Mouse (Mus musculus): Measurements from ENCODE around the gene Ccdc105. TPM values are rescaled to one million over a fixed set of nuclear protein-coding genes. Genes with fewer than 3 reads are reported as not detected.

Ccdc105 gene
- polyA plus RNA-seq, 1 experiment from 2014 or later: 0.10 TPM

- no peak for ATAC-seq (ENCODE audit: low FRiP score)
- no peak overlapping the region for H3K4me2 ChIP-seq
- no peak overlapping the region for H3K4me3 ChIP-seq (ENCODE audit: low read depth, low read length)
- H3K4me1 ChIP-seq (ENCODE audit: control insufficient read depth, insufficient read depth, low read length): peaks cover 6% of the 10 kb centered on the region
- WGBS: 96% methylated on average over 6 of the region's 6 CpGs
- H3K9me3 ChIP-seq (ENCODE audit: control insufficient read depth, low read length): no peaks in the 10 kb centered on the region
- no peaks in the 10 kb centered on the region for H3K27me3 ChIP-seq (ENCODE audit: control insufficient read depth, insufficient read depth, low read length)
- H3K36me3 ChIP-seq (ENCODE audit: control insufficient read depth, insufficient read depth, low read length): no peaks in the 10 kb centered on the region
- H3K27ac ChIP-seq (ENCODE audit: low read depth, low read length): no peak overlapping the region
- no peak overlapping the region for H3K9ac ChIP-seq (ENCODE audit: low read length)
- DNase-seq (ENCODE audit: low spot score, missing footprints): no peak
These were observed 3.9 kb downstream of the Ccdc105 start for GRCm38 (mm10) chr10:78748946-78749345.

GRCm38 (mm10) chr10:78748161-78748560 lies 4.7 kb downstream of the Ccdc105 start:
- Histone ChIP-seq H3K9me3 (ENCODE audit: control insufficient read depth, low read length) (no peaks in the 10 kb centered on the region), H3K4me3 (ENCODE audit: low read depth, low read length) (no peak overlapping the region), H3K4me2 (no peak overlapping the region), H3K9ac (ENCODE audit: low read length) (no peak overlapping the region), H3K27me3 (ENCODE audit: control insufficient read depth, insufficient read depth, low read length) (no peaks in the 10 kb centered on the region), H3K4me1 (ENCODE audit: control insufficient read depth, insufficient read depth, low read length) (peaks cover 6% of the 10 kb centered on the region), H3K27ac (ENCODE audit: low read depth, low read length) (no peak overlapping the region), H3K36me3 (ENCODE audit: control insufficient read depth, insufficient read depth, low read length) (no peaks in the 10 kb centered on the region)
- 78% methylated on average over 13 of the region's 13 CpGs for WGBS
- ATAC-seq (ENCODE audit: low FRiP score) (no peak), DNase-seq (ENCODE audit: low spot score, missing footprints) (no peak)

GRCm38 (mm10) chr10:78747035-78747721 lies 5.7 kb downstream of the Ccdc105 start:
- DNase-seq (ENCODE audit: low spot score, missing footprints) (peak; percentile 93), ATAC-seq (ENCODE audit: low FRiP score) (peak; percentile 83)
- Histone ChIP-seq H3K4me3 (ENCODE audit: low read depth, low read length) (peak overlapping the region; percentile 30), H3K9ac (ENCODE audit: low read length) (peak overlapping the region; percentile 38), H3K36me3 (ENCODE audit: control insufficient read depth, insufficient read depth, low read length) (no peaks in the 10 kb centered on the region), H3K4me1 (ENCODE audit: control insufficient read depth, insufficient read depth, low read length) (peaks cover 6% of the 10 kb centered on the region), H3K9me3 (ENCODE audit: control insufficient read depth, low read length) (no peaks in the 10 kb centered on the region), H3K27me3 (ENCODE audit: control insufficient read depth, insufficient read depth, low read length) (no peaks in the 10 kb centered on the region), H3K4me2 (peak overlapping the region; percentile 57), H3K27ac (ENCODE audit: low read depth, low read length) (no peak overlapping the region)
- WGBS: 2% methylated on average over 27 of the region's 27 CpGs

GRCm38 (mm10) chr10:78745453-78746232 lies 7.2 kb downstream of the Ccdc105 start:
- Histone ChIP-seq H3K9me3 (ENCODE audit: control insufficient read depth, low read length) (no peaks in the 10 kb centered on the region), H3K4me3 (ENCODE audit: low read depth, low read length) (no peak overlapping the region), H3K27ac (ENCODE audit: low read depth, low read length) (no peak overlapping the region), H3K4me2 (no peak overlapping the region), H3K27me3 (ENCODE audit: control insufficient read depth, insufficient read depth, low read length) (no peaks in the 10 kb centered on the region), H3K4me1 (ENCODE audit: control insufficient read depth, insufficient read depth, low read length) (peaks cover 3% of the 10 kb centered on the region; the same call in 1 of the 2 replicates), H3K9ac (ENCODE audit: low read length) (no peak overlapping the region), H3K36me3 (ENCODE audit: control insufficient read depth, insufficient read depth, low read length) (no peaks in the 10 kb centered on the region)
- WGBS: 61% methylated on average over 4 of the region's 4 CpGs
- ATAC-seq (ENCODE audit: low FRiP score) (peak; percentile 45; the same call in 1 of the 2 replicates), DNase-seq (ENCODE audit: low spot score, missing footprints) (no peak)

GRCm38 (mm10) chr10:78743721-78744120 lies 9.1 kb downstream of the Ccdc105 start:
- DNase-seq (ENCODE audit: low spot score, missing footprints): no peak
- H3K9ac ChIP-seq (ENCODE audit: low read length): no peak overlapping the region
- peaks cover 3% of the 10 kb centered on the region; the same call in 1 of the 2 replicates for H3K4me1 ChIP-seq (ENCODE audit: control insufficient read depth, insufficient read depth, low read length)
- H3K4me3 ChIP-seq (ENCODE audit: low read depth, low read length): no peak overlapping the region
- H3K27me3 ChIP-seq (ENCODE audit: control insufficient read depth, insufficient read depth, low read length): no peaks in the 10 kb centered on the region
- H3K4me2 ChIP-seq: no peak overlapping the region
- no peaks in the 10 kb centered on the region for H3K9me3 ChIP-seq (ENCODE audit: control insufficient read depth, low read length)
- no peaks in the 10 kb centered on the region for H3K36me3 ChIP-seq (ENCODE audit: control insufficient read depth, insufficient read depth, low read length)
- no peak for ATAC-seq (ENCODE audit: low FRiP score)
- no peak overlapping the region for H3K27ac ChIP-seq (ENCODE audit: low read depth, low read length)

- no peak overlapping the region for H3K27ac ChIP-seq (ENCODE audit: low read depth, low read length)
- H3K4me2 ChIP-seq: no peak overlapping the region
- no peaks in the 10 kb centered on the region for H3K36me3 ChIP-seq (ENCODE audit: control insufficient read depth, insufficient read depth, low read length)
- ATAC-seq (ENCODE audit: low FRiP score) (no peak), DNase-seq (ENCODE audit: low spot score, missing footprints) (no peak)
- H3K27me3 ChIP-seq (ENCODE audit: control insufficient read depth, insufficient read depth, low read length): no peaks in the 10 kb centered on the region
- H3K4me1 ChIP-seq (ENCODE audit: control insufficient read depth, insufficient read depth, low read length): no peaks in the 10 kb centered on the region
- H3K9me3 ChIP-seq (ENCODE audit: control insufficient read depth, low read length): no peaks in the 10 kb centered on the region
- H3K4me3 ChIP-seq (ENCODE audit: low read depth, low read length): no peak overlapping the region
- 87% methylated on average over 4 of the region's 4 CpGs for WGBS
- H3K9ac ChIP-seq (ENCODE audit: low read length): no peak overlapping the region
These were observed 13.0 kb downstream of the Ccdc105 start for GRCm38 (mm10) chr10:78739821-78740220.

GRCm38 (mm10) chr10:78727876-78728275 lies 25.0 kb downstream of the Ccdc105 start:
- no peak overlapping the region for H3K4me2 ChIP-seq
- DNase-seq (ENCODE audit: low spot score, missing footprints): no peak
- no peaks in the 10 kb centered on the region for H3K36me3 ChIP-seq (ENCODE audit: control insufficient read depth, insufficient read depth, low read length)
- H3K4me3 ChIP-seq (ENCODE audit: low read depth, low read length): no peak overlapping the region
- 87% methylated on average over 5 of the region's 5 CpGs for WGBS
- no peaks in the 10 kb centered on the region for H3K4me1 ChIP-seq (ENCODE audit: control insufficient read depth, insufficient read depth, low read length)
- H3K9ac ChIP-seq (ENCODE audit: low read length): no peak overlapping the region
- no peaks in the 10 kb centered on the region for H3K9me3 ChIP-seq (ENCODE audit: control insufficient read depth, low read length)
- H3K27me3 ChIP-seq (ENCODE audit: control insufficient read depth, insufficient read depth, low read length): no peaks in the 10 kb centered on the region
- no peak overlapping the region for H3K27ac ChIP-seq (ENCODE audit: low read depth, low read length)
- ATAC-seq (ENCODE audit: low FRiP score): no peak

- 78% methylated on average over 3 of the region's 3 CpGs for WGBS
- H3K4me1 ChIP-seq (ENCODE audit: control insufficient read depth, insufficient read depth, low read length): no peaks in the 10 kb centered on the region
These were observed 25.8 kb downstream of the Ccdc105 start for GRCm38 (mm10) chr10:78727035-78727434.

GRCm38 (mm10) chr10:78723416-78723815 lies 29.4 kb downstream of the Ccdc105 start:
- no peaks in the 10 kb centered on the region for H3K9me3 ChIP-seq (ENCODE audit: control insufficient read depth, low read length)
- no peaks in the 10 kb centered on the region for H3K4me1 ChIP-seq (ENCODE audit: control insufficient read depth, insufficient read depth, low read length)
- no peak for DNase-seq (ENCODE audit: low spot score, missing footprints)
- H3K4me2 ChIP-seq: no peak overlapping the region
- 49% methylated on average over 2 of the region's 2 CpGs for WGBS
- H3K9ac ChIP-seq (ENCODE audit: low read length): no peak overlapping the region
- no peak for ATAC-seq (ENCODE audit: low FRiP score)
- no peak overlapping the region for H3K4me3 ChIP-seq (ENCODE audit: low read depth, low read length)
- H3K36me3 ChIP-seq (ENCODE audit: control insufficient read depth, insufficient read depth, low read length): no peaks in the 10 kb centered on the region
- no peaks in the 10 kb centered on the region for H3K27me3 ChIP-seq (ENCODE audit: control insufficient read depth, insufficient read depth, low read length)
- no peak overlapping the region for H3K27ac ChIP-seq (ENCODE audit: low read depth, low read length)

More at GRCm38 (mm10) chr10:78727035-78727434, 25.8 kb downstream of the Ccdc105 start:
- ATAC-seq (ENCODE audit: low FRiP score): no peak
- Histone ChIP-seq H3K27ac (ENCODE audit: low read depth, low read length) (no peak overlapping the region), H3K9ac (ENCODE audit: low read length) (no peak overlapping the region), H3K4me3 (ENCODE audit: low read depth, low read length) (no peak overlapping the region), H3K36me3 (ENCODE audit: control insufficient read depth, insufficient read depth, low read length) (no peaks in the 10 kb centered on the region), H3K4me2 (no peak overlapping the region), H3K27me3 (ENCODE audit: control insufficient read depth, insufficient read depth, low read length) (no peaks in the 10 kb centered on the region), H3K9me3 (ENCODE audit: control insufficient read depth, low read length) (no peaks in the 10 kb centered on the region)
- no peak for DNase-seq (ENCODE audit: low spot score, missing footprints)
